Mouse (Mus musculus) ES-E14 (cell line): ENCODE measurements around the gene Carns1.

ENCODE experiments used
- CHD2 ChIP-seq: IDR thresholded peaks from 2 replicates; pipeline ENCODE4 v1.6.1; 2014; ENCODE audit warnings: mild to moderate bottlenecking, low read depth, low read length, inconsistent platforms
- ZNF384 ChIP-seq: IDR thresholded peaks from 2 replicates; pipeline ENCODE4 v1.6.1; 2012; ENCODE audit warnings: low read depth, low read length, inconsistent platforms

DNA sequence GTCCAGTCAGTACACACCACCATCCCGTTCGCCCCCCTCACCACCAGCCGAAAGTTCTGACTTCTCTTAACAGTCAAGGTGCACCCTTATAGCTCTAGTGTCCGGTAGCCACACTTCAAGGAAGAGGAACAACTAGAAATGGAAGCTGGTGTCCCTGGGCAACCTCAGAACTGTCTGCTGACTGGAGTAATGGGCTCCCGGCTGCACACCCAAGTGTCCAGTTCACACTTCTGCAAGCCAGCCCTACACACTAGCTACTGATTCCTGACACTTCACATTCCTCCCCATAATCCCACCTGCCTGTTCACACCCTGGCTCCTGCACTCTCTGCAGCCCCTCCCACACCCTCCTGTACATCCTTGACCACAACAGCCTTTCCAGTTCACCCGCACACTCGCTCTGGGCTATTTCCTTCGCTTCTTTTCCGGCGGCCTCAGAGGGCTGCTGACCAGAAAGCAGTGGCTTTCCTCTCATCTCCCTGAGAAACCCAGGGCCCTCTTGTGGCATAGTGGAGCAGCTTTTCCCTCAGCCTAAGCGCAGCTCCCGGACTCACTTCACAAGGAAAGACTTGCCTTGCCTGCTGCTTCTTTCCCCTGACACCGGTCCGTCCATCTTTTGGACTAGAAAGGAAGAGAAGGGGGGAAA lies 40.9 kb upstream of the Carns1 start:
- TF ChIP-seq CHD2 (no peak), ZNF384 (no peak)
